Mouse (Mus musculus) mouse trophoblast stem cell (cell line): ENCODE results near the gene Pip4k2c.
"Not testable (repeated sequence)": the region's sequence is repeated elsewhere in the genome, so short reads cannot be mapped to it uniquely, and the experiment has no call there.

Experiments
- in situ Hi-C, 2 experiments: fragments of 300-500 bp; cut with MseI, MboI; formaldehyde crosslinking; loops; 2 replicates in 1 of 2; 3 replicates in 1 of 2; pipeline ENCODE4 v1.15.1; 2025

Gene Pip4k2c

GRCm38 (mm10) chr10:127171631-127172200, 39.7 kb downstream of the Pip4k2c start:
- in situ Hi-C loops = loop anchor here in 1 of 2 experiments (5.0 kb wide), 1 partner anchor 44 kb away; no protein-coding TSS in a partner anchor

DNA sequence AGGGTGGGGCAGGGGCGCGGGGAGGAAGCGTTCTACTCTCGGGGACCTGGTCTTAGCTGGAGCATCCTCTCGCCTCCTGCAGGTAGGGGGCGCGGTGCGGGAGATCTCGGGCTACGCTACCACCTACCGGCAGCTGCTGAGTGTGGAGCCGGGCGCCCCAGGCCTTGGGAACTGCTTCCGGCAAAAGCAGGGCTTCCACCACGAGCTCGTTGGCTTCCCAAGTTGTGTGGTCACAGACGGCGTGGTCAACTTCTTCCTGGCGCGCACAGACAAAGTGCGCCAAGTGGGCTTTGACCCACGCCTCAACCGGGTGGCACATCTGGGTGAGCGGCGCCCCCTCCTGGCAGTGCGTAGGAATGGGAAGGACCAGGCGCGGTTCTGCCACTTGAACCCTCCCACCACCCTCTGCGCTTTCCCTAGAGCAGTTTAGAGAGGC, 40.5 kb downstream of the Pip4k2c start:
- in situ Hi-C loops = loop anchor here in 1 of 2 experiments (5.0 kb wide), 1 partner anchor 44 kb away; no protein-coding TSS in a partner anchor

- in situ Hi-C loops = loop anchor here in 1 of 2 experiments (5.0 kb wide), 1 partner anchor 43 kb away; no protein-coding TSS in a partner anchor
These were observed 41.4 kb downstream of the Pip4k2c start for GRCm38 (mm10) chr10:127170002-127170401.

- in situ Hi-C loops = no loop called here
These were observed 43.7 kb downstream of the Pip4k2c start for GRCm38 (mm10) chr10:127167614-127168192.

DNA sequence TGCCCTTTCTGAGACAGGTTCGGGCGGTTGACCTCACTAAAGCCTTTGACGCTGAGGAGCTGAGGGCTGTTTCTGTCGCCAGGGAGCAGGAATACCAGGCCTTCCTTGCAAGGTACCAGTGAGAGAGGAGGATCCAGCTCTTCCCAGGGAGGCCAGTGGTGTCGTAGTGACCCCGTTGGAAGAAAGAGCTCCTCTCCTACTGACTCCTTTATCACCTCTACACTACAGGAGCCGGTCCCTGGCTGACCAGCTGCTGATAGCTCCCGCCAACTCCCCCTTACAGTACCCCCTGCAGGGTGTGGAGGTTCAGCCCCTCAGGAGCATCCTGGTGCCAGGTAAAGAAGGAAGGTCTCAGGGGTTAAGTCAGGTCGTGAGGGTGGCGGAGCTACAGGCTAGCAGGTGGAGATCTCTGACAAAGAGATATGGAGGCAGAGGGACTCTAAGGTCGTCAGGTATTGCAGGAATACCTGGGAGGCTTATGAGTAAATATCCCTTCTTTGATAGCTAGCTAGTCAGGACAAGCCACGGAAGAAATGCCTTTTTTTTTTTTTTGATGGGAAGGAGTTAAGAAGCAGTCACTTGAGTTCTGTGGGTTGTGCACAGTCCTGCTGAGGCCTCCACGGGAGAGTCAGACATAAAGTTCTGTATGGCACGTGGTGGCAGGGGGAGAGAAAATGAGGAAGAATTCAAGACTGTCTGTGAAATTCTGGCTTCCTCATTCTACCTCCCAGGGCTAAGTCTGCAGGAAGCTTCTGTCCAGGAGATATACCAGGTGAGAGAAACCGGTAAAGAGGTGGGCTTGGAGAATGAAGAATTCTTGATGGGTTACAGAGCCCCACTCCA, 44.4 kb downstream of the Pip4k2c start:
- in situ Hi-C loops = no loop called here

DNA sequence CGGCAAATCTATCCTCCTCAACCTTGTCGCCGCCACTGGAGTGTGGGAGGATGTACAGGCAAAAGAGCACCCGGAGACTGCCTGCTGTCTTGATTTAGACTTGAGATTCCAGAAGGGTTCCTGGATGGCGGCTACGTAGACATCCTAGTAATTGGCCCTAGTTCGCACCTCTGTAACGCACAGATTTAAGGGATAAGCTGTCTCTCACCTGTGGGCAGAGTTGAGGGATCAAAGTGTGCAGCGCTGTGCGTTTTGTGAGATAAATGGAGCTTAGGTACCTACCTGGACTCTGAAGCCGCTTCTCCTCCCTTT, 45.0 kb downstream of the Pip4k2c start:
- in situ Hi-C loops = no loop called here

DNA sequence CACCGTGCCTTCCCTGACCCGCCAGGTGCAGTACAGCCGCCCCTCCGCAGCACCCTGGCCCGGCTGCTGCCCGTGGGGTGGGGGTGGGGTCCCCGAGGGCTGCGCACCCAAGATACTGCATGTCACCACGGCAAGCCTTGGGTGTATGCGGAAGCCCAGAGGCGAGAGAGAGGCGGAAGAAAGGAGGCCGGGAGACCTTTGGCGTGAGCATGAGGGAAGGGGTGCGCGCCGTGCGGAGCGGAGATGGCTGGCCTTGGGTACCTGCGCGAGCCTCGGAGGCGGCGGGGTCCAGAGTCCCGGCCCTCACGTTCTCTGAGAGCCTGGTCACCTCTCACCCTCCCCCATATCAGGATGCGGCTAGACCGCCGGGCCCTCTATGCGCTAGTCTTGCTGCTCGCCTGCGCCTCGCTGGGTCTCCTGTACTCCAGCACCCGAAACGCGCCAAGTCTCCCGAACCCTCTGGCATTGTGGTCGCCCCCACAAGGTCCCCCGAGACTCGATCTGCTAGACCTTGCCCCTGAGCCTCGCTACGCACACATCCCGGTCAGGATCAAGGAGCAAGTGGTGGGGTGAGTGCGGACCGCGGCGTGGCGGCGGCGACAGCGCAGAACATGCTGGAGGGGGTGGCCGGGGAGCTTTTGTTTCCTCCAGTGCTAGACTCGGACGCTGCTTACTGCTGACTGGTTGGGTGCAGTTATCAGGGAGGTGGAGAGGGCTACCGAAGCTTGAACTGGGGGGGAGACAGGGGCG, 45.6 kb downstream of the Pip4k2c start:
- in situ Hi-C loops = no loop called here

DNA sequence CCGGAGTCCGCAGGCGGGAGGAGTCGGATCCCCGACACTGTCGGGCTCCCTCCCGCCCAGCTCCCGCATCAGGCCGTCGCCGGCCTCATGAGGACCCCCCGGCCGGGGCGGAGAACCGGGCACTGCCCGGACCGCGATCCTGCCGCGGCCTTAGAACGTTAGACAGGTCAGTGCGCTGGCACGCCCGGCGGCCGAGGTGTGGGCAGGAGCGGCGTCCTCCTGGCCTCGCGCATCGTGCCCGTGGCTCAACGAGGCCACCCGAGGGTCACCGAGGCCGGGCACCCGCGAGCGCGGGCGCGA, 46.1 kb downstream of the Pip4k2c start:
- in situ Hi-C loops = no loop called here

DNA sequence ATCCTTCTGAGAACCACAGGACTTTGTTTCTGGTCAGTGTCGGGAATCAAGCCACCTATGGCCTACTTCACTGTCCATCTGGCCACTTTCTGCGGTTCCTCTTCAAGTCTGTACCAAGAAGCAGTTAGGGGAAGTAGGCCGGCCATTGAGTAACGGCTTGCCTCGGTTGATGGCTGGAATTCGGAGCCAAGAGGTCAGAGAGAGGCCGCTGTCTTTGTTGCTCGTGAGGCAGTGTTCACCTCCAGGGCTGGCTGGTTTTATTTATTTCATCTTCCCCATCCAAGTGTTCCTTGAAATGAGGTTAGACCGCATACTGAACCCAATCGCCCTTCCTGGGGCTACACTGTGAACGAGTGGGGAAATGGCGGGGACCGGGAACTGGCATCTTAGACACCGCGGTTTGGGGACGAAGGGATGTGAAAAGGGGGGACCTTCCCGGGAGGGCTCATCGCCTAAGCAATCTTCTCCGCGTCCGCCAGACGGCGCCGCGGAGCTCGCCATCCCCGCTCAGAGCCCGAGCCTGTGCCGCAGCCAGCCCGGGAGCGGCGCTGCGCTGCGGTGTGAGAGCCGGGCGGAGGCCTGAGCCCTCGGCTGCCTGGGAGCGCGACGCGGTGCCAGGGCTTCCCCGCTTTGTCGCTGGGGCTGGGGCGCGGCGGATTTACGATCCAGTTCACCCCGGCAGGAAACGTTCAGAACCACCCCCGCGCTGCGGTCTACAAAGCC, 46.6 kb downstream of the Pip4k2c start, which contains the start of gene B4galnt1:
B4galnt1 (plus strand) TSS at position 595 of the 723 bp plus-strand sequence.
- in situ Hi-C loops = no loop called here

- in situ Hi-C loops = no loop called here
These were observed 47.2 kb downstream of the Pip4k2c start for GRCm38 (mm10) chr10:127164190-127164589.

- in situ Hi-C loops = not testable (repeated sequence)
These were observed 48.6 kb downstream of the Pip4k2c start for GRCm38 (mm10) chr10:127162771-127163261.

- in situ Hi-C loops = no loop called here
These were observed 50.7 kb downstream of the Pip4k2c start for GRCm38 (mm10) chr10:127160728-127161127.

GRCm38 (mm10) chr10:127160081-127160480, 51.3 kb downstream of the Pip4k2c start:
- in situ Hi-C loops = no loop called here

GRCm38 (mm10) chr10:127158471-127158870, 52.9 kb downstream of the Pip4k2c start:
- in situ Hi-C loops = no loop called here

- in situ Hi-C loops = no loop called here
These were observed 54.9 kb downstream of the Pip4k2c start for GRCm38 (mm10) chr10:127156511-127156910.

GRCm38 (mm10) chr10:127156089-127156488, 55.3 kb downstream of the Pip4k2c start:
- in situ Hi-C loops = no loop called here

GRCm38 (mm10) chr10:127154652-127155051, 56.7 kb downstream of the Pip4k2c start:
- in situ Hi-C loops = no loop called here

GRCm38 (mm10) chr10:127154241-127154640, 57.1 kb downstream of the Pip4k2c start:
- in situ Hi-C loops = no loop called here

- in situ Hi-C loops = no loop called here
These were observed 58.1 kb downstream of the Pip4k2c start for GRCm38 (mm10) chr10:127153323-127153722.

DNA sequence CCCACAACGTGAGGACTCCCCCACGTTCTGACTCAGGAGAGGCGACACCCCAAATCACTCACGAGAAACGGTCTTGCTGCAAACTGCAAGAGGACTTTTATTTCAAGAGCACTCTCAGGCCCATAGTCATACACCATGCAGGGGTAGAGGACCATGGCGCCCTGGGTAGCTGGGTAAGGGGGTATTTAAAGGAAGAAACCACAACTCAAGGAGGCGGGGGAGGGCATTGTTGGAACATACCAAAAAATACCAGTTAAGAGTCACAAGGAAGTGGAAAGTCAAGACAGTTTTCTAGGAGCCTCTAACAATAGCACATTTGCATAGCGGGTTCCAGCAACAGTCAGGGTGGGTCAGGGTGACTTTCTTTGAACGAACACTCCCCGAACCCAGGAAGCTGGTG, 58.8 kb downstream of the Pip4k2c start:
- in situ Hi-C loops = not testable (repeated sequence)

GRCm38 (mm10) chr10:127151233-127151632, 60.2 kb downstream of the Pip4k2c start:
- in situ Hi-C loops = not testable (repeated sequence)
